Mouse (Mus musculus): Measurements from ENCODE around the gene Prtn3. TPM values are rescaled to one million over a fixed set of nuclear protein-coding genes. Genes with fewer than 3 reads are reported as not detected.

Prtn3 gene
- total RNA-seq, 2 experiments from 2014 or later = not detected

DNA sequence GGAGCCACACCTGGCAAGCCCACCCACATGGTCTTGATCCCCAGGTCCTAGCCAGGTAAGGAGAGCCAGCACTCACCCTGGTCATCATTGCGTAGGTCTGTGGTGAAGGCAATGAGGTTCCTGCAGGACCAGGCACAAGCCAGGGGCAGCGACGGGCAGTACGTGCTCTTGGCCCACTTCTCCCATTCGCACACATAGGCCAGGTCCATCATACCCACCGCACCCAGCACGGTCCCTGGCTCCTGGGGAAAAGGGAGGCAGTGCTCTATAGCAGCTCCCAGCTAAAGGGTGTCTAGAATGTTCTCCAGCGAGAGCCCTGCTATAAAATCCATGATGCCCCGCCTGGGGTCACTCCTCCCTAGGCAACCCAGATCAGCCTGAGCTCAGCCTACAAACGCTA lies 33.1 kb downstream of the Prtn3 start:
- no peak for DNase-seq
- intact Hi-C loops (cut with DNase I) = no loop called here

DNA sequence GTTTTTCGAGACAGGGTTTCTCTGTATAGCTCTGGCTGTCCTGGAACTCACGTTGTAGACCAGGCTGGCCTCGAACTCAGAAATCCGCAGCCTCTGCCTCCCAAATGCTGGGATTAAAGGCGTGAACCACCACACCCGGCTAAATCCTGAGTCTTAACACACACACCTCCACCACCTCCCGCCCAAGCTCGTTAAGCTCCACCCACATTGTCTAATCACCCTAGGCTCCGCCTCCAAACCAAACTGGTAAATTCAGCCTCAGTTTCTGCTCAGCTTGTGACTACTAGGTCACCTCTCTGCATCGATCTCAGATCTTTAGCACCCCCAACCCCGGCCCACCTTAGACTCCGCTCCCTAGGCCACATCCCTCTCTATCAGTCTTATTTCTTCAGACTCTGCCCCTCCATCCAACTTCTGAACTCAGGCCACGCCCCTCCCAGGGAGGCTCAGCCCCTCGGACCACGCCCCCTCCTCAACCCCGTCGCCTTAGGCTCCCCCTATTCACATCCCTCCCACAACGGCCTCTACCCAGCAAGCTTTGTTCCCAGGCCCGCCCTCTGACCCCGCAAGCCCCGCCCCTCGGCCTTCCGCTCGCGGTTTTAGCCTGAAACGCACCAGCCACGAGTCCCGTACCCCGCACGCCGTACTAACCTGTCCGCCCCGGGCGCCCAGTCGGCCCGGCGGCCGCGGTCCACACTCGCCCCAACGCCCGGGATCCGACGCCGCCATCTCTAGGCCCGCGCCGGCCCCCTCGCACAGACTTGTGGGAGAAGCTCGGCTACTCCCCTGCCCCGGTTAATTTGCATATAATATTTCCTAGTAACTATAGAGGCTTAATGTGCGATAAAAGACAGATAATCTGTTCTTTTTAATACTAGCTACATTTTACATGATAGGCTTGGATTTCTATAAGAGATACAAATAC lies 34.2 kb downstream of the Prtn3 start, which contains the start of gene Med16:
Med16 (minus strand) TSS at position 757 of the 925 bp plus-strand sequence.
- intact Hi-C loops (cut with DNase I) = no loop called here
- peak; percentile 95 to 97 for DNase-seq

DNA sequence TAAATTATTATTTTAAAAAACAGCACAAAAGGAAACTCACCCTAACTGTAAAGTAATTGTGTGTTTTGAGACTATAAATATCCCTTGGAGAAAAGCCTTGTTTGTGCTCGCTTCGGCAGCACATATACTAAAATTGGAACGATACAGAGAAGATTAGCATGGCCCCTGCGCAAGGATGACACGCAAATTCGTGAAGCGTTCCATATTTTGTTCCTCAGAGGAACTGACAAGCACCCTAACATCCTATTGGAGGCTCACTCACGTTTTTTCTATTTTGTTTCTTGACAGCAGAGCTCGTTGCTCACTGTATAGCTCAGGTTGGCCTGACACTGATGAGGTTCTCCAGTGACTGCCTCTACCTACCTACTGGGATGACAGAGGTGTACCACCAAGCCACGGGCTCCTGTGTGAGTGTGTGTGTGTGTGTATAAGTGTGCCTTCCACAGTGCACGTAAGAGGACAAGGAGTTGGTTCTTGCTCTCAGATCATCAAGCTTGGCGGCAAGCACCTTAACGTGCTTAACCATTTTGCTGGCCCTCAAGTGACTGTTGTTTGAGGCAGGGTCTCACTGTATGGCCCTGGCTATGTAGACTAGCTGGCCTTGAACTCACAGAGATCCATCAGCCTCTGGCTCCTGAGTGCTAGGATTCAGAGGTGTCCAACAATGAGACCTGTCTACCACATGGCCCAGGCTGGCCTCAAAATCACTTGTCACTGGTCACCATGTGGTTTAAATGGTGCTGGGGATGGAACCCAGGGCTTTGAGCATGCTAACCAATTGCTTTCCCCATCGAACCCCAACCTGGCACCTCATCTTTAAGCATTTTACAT lies 35.0 kb downstream of the Prtn3 start:
- intact Hi-C loops (cut with DNase I) = no loop called here
- no peak for DNase-seq

DNA sequence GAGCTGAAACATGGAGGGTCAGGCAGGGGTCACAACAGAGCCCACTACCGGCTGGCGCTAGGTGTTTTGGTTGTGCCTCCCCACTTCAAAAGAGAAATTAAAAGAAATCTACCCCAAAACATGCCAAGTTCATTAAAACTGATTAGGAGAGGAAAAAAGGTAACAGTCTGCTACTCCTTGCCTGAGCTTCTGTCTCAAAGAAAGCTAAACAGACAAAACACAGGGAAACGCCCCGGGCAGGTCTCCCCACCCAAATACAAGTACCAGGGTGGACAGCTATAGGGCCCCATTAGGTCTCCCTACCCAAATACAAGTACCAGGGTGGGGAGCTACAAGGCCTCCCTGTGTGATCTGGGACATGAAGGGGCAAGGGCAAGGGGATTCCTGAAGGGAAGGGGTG lies 36.3 kb downstream of the Prtn3 start, which contains the start of gene Gm26602:
Gm26602 (plus strand) TSS at position 301 of the 400 bp plus-strand sequence.
- intact Hi-C loops (cut with DNase I) = no loop called here
- DNase-seq = no peak

GRCm38 (mm10) chr10:79912412-79912811 lies 38.1 kb downstream of the Prtn3 start:
- intact Hi-C loops (cut with DNase I) = no loop called here
- DNase-seq = no peak

DNA sequence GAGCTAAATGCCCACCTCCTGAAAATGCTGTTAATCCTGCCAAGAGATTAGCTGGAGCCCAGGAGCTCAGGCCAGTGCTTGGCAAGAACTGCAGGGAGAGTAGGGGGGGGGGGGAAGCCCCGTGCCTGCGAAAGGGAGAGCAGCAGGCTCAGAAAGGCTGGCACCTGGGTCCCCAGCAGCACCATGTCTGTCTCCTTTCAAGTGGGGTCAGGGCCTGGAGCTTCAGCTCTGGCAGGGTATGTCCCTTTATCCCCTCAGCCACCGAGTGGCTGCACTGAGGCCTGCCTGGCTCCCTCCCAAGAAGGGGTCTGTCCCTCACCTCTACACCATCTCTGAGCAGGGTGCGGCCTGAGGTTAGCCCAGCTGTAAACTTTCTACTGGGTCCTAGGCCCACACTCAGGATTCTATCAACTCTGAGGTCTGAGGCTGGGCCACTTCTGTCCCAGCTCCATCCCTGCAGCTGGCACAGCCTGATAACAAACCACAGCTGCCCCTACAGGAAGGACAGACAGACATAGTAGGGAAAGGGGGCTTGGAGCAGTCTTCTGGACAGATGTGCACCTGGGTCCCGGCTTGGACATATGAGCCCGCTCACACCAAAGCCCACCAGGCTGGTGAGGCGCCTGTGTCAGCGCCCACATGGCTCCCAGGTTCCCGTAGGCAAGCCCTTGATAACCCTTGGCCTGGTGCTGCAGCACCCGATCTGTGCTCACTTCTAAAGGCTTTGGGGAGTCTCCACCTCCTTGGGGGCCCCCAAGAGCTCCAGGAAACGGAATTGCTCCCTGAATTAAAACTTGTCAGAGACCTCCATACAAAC lies 40.1 kb downstream of the Prtn3 start:
- DNase-seq = no peak
- intact Hi-C loops (cut with DNase I) = no loop called here

- DNase-seq = no peak
- intact Hi-C loops (cut with DNase I) = no loop called here
Measured at GRCm38 (mm10) chr10:79914948-79915596, 40.8 kb downstream of the Prtn3 start.

DNA sequence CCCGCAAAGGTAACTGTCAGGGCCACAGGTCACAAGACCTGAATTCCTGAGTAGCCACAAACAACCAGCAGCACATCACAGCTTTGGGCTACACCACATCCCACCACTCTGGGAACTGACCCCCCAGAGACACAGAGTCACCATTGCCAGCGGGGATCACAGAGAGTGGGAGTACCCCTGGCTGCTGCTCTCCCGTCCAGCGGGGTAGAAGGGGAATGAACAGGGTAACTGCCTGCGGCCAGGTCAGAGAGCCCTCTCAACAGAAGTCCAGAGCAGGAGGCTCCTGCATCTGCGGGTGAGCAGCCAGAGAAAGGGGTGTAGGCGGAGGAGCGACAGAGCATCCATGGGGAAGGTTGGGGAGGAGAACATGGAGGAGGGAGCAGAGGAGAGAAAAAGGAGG lies 41.8 kb downstream of the Prtn3 start:
- intact Hi-C loops (cut with DNase I) = no loop called here
- DNase-seq = no peak

GRCm38 (mm10) chr10:79916808-79917531 lies 42.7 kb downstream of the Prtn3 start, which contains the start of gene Kiss1r:
Gene Kiss1r (plus strand): TSS chr10:79916971.
- intact Hi-C loops (cut with DNase I) = no loop called here
- DNase-seq = peak; percentile 82 to 84

- intact Hi-C loops (cut with DNase I) = no loop called here
- no peak for DNase-seq
Measured at GRCm38 (mm10) chr10:79917532-79918100, 43.3 kb downstream of the Prtn3 start.

DNA sequence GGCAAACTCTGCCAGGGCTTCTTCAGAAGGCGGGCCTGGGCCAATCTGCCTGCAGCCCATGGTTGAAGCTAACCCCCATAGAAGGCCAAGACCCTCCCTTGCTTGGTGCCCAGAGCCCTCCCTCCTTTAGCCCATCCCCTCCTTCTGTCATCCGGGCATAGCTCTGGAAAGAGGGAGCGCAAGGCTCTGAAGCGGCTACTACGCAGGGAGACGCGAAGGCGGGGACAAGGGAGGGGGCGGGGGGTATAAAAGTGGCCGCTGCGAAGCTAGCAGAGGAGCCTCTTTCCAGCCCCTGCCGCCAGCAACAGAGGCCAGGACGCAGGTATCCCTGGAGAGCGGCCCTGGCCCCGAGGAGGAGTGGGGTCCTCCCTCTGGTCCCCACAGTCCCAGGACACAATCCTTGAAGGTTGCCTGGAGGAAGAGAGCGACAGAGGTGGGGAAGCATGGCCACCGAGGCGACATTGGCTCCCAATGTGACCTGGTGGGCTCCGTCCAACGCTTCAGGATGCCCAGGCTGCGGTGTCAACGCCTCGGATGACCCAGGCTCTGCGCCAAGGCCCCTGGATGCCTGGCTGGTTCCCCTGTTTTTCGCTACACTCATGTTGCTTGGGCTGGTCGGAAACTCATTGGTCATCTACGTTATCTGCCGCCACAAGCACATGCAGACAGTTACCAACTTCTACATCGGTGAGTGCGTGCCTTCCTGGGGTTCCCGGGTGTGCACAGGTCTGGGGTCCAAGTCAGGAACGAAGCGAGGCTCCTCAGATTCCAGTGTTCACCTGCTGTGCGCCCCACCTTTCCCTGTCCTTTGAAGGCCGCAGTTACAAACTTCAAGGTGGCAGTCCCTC lies 44.2 kb downstream of the Prtn3 start:
- intact Hi-C loops (cut with DNase I) = no loop called here
- DNase-seq = no peak

- intact Hi-C loops (cut with DNase I) = no loop called here
Measured at GRCm38 (mm10) chr10:79919251-79919849, 45.1 kb downstream of the Prtn3 start.

DNA sequence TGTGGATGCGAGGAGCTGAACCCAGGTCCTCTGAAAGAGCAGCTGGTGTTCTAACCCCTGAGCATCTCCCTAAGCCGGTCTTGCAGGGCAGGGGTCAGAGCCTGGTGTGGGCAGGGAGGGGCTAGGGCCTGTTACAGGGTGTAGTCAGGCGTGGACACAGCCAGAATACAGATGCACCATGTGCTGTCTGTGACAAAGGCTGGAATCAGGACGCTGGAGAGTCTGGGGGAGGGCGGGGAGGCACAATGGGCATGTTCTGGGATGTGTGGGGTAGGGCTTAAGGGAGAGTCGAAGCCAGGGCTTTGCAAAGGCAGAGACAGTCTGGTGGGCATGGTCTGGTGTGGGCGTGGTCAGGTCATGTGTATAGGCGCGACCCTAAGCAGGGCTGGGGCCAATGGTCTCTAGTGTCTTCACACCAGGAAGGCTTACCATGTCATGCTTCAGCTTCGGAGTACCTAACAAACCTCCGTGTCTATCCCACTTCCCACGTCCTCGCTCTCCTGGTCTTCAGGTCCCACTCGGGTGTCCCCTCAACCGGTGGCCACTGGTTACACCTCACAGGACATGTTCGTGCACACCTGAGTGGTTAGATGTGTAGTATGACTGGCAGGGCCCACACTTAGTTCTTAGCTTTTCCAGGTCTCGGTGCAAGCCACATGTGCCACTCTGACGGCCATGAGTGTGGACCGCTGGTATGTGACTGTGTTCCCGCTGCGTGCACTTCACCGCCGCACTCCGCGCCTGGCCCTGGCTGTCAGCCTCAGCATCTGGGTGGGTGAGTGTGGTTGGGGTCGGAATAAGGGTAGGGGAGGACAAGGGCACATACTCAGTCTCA lies 46.0 kb downstream of the Prtn3 start:
- no peak for DNase-seq
- intact Hi-C loops (cut with DNase I) = no loop called here

More at GRCm38 (mm10) chr10:79919251-79919849, 45.1 kb downstream of the Prtn3 start:
- DNase-seq = no peak

DNA sequence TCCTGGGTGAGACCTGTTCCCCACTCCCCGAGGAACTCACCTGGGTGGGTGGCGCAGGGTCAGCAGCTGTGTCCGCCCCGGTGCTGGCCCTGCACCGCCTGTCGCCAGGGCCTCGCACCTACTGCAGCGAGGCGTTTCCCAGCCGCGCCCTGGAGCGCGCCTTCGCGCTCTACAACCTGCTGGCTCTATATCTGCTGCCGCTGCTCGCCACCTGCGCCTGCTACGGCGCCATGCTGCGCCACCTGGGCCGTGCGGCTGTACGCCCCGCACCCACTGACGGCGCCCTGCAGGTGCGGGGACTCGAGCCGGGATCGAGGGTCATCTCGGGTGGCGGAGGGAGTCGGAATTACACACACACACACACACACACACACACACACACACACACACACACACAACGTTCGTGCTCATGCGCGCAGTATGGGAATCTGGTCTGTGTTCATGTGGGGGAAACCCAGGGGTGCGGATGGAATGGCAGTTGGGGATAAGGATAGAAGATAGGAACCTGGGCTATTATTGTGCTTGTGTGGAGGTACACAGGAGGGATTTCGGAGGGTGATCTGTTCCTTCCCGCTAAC lies 46.8 kb downstream of the Prtn3 start, which contains the start of gene R3hdm4:
R3hdm4 (minus strand) TSS at position 251 of the 578 bp plus-strand sequence.
- intact Hi-C loops (cut with DNase I) = no loop called here

GRCm38 (mm10) chr10:79921572-79921971 lies 47.3 kb downstream of the Prtn3 start:
- DNase-seq = no peak
- intact Hi-C loops (cut with DNase I) = no loop called here

More for the DNA sequence above, 46.8 kb downstream of the Prtn3 start, which contains the start of gene R3hdm4:
- DNase-seq = no peak
